Mouse (Mus musculus): ENCODE results near the gene Slc16a13. TPM values are rescaled to one million over a fixed set of nuclear protein-coding genes. Genes with fewer than 3 reads are reported as not detected.

Slc16a13 gene
- polyA plus RNA-seq, 1 experiment from 2014 or later = 16.3 TPM

DNA sequence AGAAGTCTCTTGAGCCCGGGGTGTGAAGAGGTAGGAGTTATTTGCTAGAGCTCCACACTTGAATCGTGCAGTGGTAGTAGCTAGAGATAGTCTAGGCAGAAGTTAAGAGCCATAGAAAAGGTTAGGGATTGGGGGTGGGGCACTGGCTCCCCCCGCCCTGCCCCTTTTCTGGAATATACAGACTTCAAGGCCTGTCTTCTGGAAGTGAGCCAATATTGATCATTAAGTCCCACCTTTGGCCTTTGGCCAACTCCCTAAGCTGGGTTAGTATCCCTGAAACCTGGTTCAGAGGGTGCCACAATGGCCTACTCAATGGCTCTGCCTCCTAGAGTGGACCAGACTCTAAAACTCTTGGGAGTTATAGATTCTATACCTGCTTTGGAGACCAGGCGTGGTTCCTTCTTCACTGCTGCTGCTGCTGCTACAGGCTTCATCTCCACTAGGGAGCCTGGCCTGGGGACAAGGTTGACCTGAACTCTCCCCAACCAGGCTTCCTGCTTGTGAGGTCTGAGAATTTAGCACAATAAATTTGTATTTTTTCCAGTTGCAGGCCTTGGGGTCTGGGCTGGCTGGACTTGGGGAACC, 6.9 kb upstream of the Slc16a13 start:
- peak overlapping the region; percentile 16; the same call in 1 of the 2 replicates for H3K27ac ChIP-seq
- H3K9me3 ChIP-seq (replicated peaks) = no peaks in the 10 kb centered on the region
- peaks cover 55% of the 10 kb centered on the region for H3K4me1 ChIP-seq
- no peaks in the 10 kb centered on the region for H3K36me3 ChIP-seq
- 89% methylated on average over 4 of the region's 4 CpGs for WGBS
- no peak for DNase-seq (ENCODE audit: low spot score)
- peak overlapping the region; percentile 46 for H3K4me3 ChIP-seq
- H3K27me3 ChIP-seq (ENCODE audit: low read depth, poor library complexity, severe bottlenecking) = peaks cover 75% of the 10 kb centered on the region

DNA sequence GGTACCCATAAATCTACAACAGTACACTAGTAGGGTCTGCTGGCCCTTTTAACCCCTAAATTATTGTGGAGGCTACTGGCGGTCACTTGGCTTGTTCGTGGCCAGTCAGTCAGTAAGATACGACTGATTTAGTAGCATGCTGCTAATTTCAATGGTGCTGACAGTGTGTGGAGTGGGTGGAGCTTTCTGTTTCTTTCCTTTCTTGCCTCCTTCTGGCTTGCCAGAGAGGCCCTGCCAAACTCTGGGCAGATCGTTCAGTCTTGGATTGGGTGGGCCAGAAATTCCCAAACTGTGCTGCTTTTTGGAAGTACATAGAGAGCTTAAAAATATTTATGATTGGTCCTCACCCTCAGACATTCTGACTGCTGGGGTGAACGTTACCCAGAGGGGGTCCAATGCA, 6.3 kb upstream of the Slc16a13 start:
- WGBS = 28% methylated on average over 5 of the region's 5 CpGs

GRCm38 (mm10) chr11:70226602-70226890, 5.7 kb upstream of the Slc16a13 start:
- peak; percentile 49 for DNase-seq (ENCODE audit: low spot score)
- H3K9me3 ChIP-seq (replicated peaks) = no peaks in the 10 kb centered on the region
- peak overlapping the region; percentile 46 for H3K4me3 ChIP-seq
- H3K36me3 ChIP-seq = no peaks in the 10 kb centered on the region
- H3K4me1 ChIP-seq = peaks cover 54% of the 10 kb centered on the region
- H3K27me3 ChIP-seq (ENCODE audit: low read depth, poor library complexity, severe bottlenecking) = peaks cover 83% of the 10 kb centered on the region
- peak overlapping the region; percentile 28; the same call in 1 of the 2 replicates for H3K27ac ChIP-seq
- 5% methylated on average over 18 of the region's 18 CpGs for WGBS

More for the DNA sequence above, 6.3 kb upstream of the Slc16a13 start:
- Histone ChIP-seq H3K27me3 (ENCODE audit: low read depth, poor library complexity, severe bottlenecking) (peaks cover 81% of the 10 kb centered on the region), H3K4me1 (peaks cover 53% of the 10 kb centered on the region), H3K9me3 (replicated peaks) (no peaks in the 10 kb centered on the region), H3K27ac (peak overlapping the region; percentile 28; the same call in 1 of the 2 replicates), H3K36me3 (no peaks in the 10 kb centered on the region), H3K4me3 (peak overlapping the region; percentile 46)
- no peak for DNase-seq (ENCODE audit: low spot score)

- peak; percentile 46 for DNase-seq (ENCODE audit: low spot score)
- H3K27me3 ChIP-seq (ENCODE audit: low read depth, poor library complexity, severe bottlenecking) = peaks cover 83% of the 10 kb centered on the region
- WGBS = 14% methylated on average over 27 of the region's 27 CpGs
- peaks cover 59% of the 10 kb centered on the region for H3K4me1 ChIP-seq
- H3K36me3 ChIP-seq = no peaks in the 10 kb centered on the region
- peak overlapping the region; percentile 28; the same call in 1 of the 2 replicates for H3K27ac ChIP-seq
- peak overlapping the region; percentile 46 for H3K4me3 ChIP-seq
- no peaks in the 10 kb centered on the region for H3K9me3 ChIP-seq (replicated peaks)
Observed at GRCm38 (mm10) chr11:70225798-70226601, 5.1 kb upstream of the Slc16a13 start.

GRCm38 (mm10) chr11:70223724-70224123, 2.9 kb upstream of the Slc16a13 start:
- Histone ChIP-seq H3K27ac (no peak overlapping the region), H3K4me1 (peaks cover 58% of the 10 kb centered on the region)
- 86% methylated on average over 9 of the region's 9 CpGs for whole genome bisulfite sequencing

GRCm38 (mm10) chr11:70221603-70222500, 988 bp upstream of the Slc16a13 start:
- Histone ChIP-seq H3K27me3 (ENCODE audit: low read depth, poor library complexity, severe bottlenecking) (peaks cover 69% of the 10 kb centered on the region), H3K9me3 (replicated peaks) (no peaks in the 10 kb centered on the region), H3K27ac (peak overlapping the region; percentile 88), H3K4me3 (peak overlapping the region; percentile 62), H3K4me1 (peaks cover 50% of the 10 kb centered on the region), H3K36me3 (peaks cover 18% of the 10 kb centered on the region)
- no peak for DNase-seq (ENCODE audit: low spot score)
- 12% methylated on average over 14 of the region's 14 CpGs for WGBS

More at GRCm38 (mm10) chr11:70223724-70224123, 2.9 kb upstream of the Slc16a13 start:
- Histone ChIP-seq H3K27me3 (ENCODE audit: low read depth, poor library complexity, severe bottlenecking) (peaks cover 69% of the 10 kb centered on the region), H3K9me3 (replicated peaks) (no peaks in the 10 kb centered on the region), H3K36me3 (peaks cover under 1% of the 10 kb centered on the region; the same call in 1 of the 2 replicates), H3K4me3 (no peak overlapping the region)
- no peak for DNase-seq (ENCODE audit: low spot score)

GRCm38 (mm10) chr11:70220323-70220722, 541 bp downstream of the Slc16a13 start:
- Histone ChIP-seq H3K9me3 (replicated peaks) (no peaks in the 10 kb centered on the region), H3K27me3 (ENCODE audit: low read depth, poor library complexity, severe bottlenecking) (peaks cover 69% of the 10 kb centered on the region), H3K27ac (peak overlapping the region; percentile 88), H3K36me3 (peaks cover 20% of the 10 kb centered on the region), H3K4me3 (peak overlapping the region; percentile 62), H3K4me1 (peaks cover 43% of the 10 kb centered on the region)
- no peak for DNase-seq (ENCODE audit: low spot score)
- 3% methylated on average over 24 of the region's 24 CpGs for WGBS

DNA sequence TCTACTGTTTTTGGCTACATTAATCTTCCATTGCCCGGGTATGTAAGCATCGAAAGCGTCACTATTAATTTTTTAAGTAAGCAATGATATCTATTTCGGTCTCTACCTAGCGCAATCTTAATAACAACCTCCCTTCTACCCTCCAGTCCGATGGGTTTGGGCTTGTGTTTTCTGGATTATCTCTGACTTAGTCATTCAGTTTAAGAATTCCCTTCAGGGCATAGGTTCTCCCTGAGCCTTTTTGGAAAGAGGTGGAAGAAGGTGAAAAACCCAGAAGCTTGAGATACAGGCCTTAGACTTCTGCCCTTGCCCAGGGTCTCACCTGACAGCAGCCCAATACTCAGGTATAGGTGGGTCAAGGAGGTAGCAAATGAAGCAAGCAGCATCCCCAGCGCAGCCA, 991 bp downstream of the Slc16a13 start:
- 63% methylated on average over 7 of the region's 7 CpGs for WGBS
- Histone ChIP-seq H3K27me3 (ENCODE audit: low read depth, poor library complexity, severe bottlenecking) (peaks cover 69% of the 10 kb centered on the region), H3K27ac (peak overlapping the region; percentile 88), H3K4me1 (peaks cover 48% of the 10 kb centered on the region), H3K9me3 (replicated peaks) (no peaks in the 10 kb centered on the region), H3K4me3 (peak overlapping the region; percentile 62), H3K36me3 (peaks cover 20% of the 10 kb centered on the region)
- no peak for DNase-seq (ENCODE audit: low spot score)

DNA sequence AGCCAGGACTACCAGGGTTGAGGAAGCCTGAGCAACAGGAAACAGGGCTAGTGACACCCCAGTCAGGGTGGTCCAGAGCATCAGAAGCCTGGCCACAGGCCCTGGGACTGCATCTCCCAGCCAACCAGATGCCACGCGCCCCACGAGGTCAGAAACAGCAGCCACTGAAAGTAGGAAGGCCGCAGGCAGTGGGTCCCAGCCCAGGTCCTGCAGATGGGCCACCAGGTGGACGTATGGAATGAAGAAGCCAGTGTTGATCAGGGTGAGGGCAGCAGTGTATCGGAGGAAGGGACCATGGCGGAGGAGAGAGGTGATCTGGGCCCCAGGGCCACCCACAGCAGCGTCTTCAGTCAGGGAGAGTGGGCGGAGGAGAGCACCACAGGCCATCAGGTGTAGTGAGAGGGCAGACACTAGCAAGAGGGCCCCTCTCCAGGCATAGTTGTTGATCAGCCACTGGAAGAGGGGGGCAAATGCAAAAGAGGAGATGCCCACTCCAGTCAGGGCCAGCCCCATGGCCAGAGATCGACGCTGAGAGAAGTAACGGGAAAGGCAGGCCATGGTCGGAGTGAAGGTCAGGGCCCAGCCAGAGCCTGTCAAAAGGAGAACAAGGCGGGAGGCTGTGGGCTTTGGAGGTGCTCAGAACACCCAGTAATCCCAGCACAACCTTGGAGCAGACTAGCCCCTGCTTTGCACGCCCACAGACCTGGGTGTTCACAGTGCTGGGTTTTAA, 2.0 kb downstream of the Slc16a13 start:
- Histone ChIP-seq H3K4me3 (no peak overlapping the region), H3K4me1 (peaks cover 57% of the 10 kb centered on the region), H3K27me3 (ENCODE audit: low read depth, poor library complexity, severe bottlenecking) (peaks cover 69% of the 10 kb centered on the region), H3K9me3 (replicated peaks) (no peaks in the 10 kb centered on the region), H3K36me3 (peaks cover 20% of the 10 kb centered on the region), H3K27ac (0 out of 2 replicates have a peak overlapping the region, but pooled peaks have one; percentile 2)
- DNase-seq (ENCODE audit: low spot score) = no peak
- 89% methylated on average over 15 of the region's 15 CpGs for WGBS

DNA sequence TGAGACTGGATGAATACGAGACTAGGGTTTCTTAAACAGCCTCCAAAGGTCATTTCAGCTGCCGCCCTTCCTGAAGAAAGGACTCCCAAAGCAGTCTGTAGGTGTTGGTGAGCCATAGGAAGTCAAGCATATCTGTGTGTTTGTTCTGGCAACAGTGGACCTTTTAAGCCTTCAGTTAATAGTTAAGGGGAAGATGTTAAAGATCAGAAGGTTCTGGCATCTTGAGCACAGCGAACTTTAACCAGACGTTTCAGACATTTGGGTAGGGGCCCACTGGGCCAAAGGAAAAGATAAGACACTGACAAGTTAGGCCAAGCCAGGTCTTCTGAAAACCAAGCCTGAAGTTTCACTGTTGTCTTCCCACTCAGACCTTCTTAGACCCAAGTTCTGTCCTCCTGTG, 2.8 kb downstream of the Slc16a13 start:
- WGBS = 88% methylated on average over 4 of the region's 4 CpGs
- peaks cover 20% of the 10 kb centered on the region for H3K36me3 ChIP-seq
- peaks cover 62% of the 10 kb centered on the region for H3K4me1 ChIP-seq
- no peak overlapping the region for H3K4me3 ChIP-seq
- no peak overlapping the region for H3K27ac ChIP-seq
- peaks cover 71% of the 10 kb centered on the region for H3K27me3 ChIP-seq (ENCODE audit: low read depth, poor library complexity, severe bottlenecking)
- no peaks in the 10 kb centered on the region for H3K9me3 ChIP-seq (replicated peaks)
- DNase-seq (ENCODE audit: low spot score) = no peak

GRCm38 (mm10) chr11:70216103-70216502, 4.8 kb downstream of the Slc16a13 start:
- 60% methylated on average over 3 of the region's 3 CpGs for WGBS
- peaks cover 48% of the 10 kb centered on the region for H3K4me1 ChIP-seq
- H3K27ac ChIP-seq = no peak overlapping the region

GRCm38 (mm10) chr11:70215301-70215700, 5.6 kb downstream of the Slc16a13 start:
- no peak for DNase-seq (ENCODE audit: low spot score)
- Histone ChIP-seq H3K9me3 (replicated peaks) (no peaks in the 10 kb centered on the region), H3K27ac (no peak overlapping the region; the same call in 1 of the 2 replicates), H3K4me1 (peaks cover 43% of the 10 kb centered on the region), H3K36me3 (peaks cover 20% of the 10 kb centered on the region), H3K27me3 (ENCODE audit: low read depth, poor library complexity, severe bottlenecking) (peaks cover 81% of the 10 kb centered on the region), H3K4me3 (peak overlapping the region; percentile 48)
- WGBS = 11% methylated on average over 22 of the region's 22 CpGs

More at GRCm38 (mm10) chr11:70216103-70216502, 4.8 kb downstream of the Slc16a13 start:
- Histone ChIP-seq H3K4me3 (no peak overlapping the region), H3K36me3 (peaks cover 20% of the 10 kb centered on the region), H3K9me3 (replicated peaks) (no peaks in the 10 kb centered on the region), H3K27me3 (ENCODE audit: low read depth, poor library complexity, severe bottlenecking) (peaks cover 78% of the 10 kb centered on the region)
- DNase-seq (ENCODE audit: low spot score) = no peak

All from limb, embryonic 10.5 days (tissue).